Mouse (Mus musculus): ENCODE data around the gene Ptk7.

Gene Ptk7

GRCm38 (mm10) chr17:46557321-46557720 lies 72.0 kb downstream of the Ptk7 start:
- DNase-seq (ENCODE audit: inconsistent age in 2 of 2, low spot score in 1 of 2): peak in 1 of 2 experiments; percentile 31

GRCm38 (mm10) chr17:46556584-46556945 lies 72.7 kb downstream of the Ptk7 start:
- DNase-seq (ENCODE audit: inconsistent age in 2 of 2, low spot score in 1 of 2): no peak

- peak; percentile 97 to 99 for DNase-seq (ENCODE audit: inconsistent age in 2 of 2, low spot score in 1 of 2)
These were observed 73.4 kb downstream of the Ptk7 start, which contains the start of gene Srf for GRCm38 (mm10) chr17:46555673-46556583. Gene Srf, minus strand, starts transcription at chr17:46556175.

DNA sequence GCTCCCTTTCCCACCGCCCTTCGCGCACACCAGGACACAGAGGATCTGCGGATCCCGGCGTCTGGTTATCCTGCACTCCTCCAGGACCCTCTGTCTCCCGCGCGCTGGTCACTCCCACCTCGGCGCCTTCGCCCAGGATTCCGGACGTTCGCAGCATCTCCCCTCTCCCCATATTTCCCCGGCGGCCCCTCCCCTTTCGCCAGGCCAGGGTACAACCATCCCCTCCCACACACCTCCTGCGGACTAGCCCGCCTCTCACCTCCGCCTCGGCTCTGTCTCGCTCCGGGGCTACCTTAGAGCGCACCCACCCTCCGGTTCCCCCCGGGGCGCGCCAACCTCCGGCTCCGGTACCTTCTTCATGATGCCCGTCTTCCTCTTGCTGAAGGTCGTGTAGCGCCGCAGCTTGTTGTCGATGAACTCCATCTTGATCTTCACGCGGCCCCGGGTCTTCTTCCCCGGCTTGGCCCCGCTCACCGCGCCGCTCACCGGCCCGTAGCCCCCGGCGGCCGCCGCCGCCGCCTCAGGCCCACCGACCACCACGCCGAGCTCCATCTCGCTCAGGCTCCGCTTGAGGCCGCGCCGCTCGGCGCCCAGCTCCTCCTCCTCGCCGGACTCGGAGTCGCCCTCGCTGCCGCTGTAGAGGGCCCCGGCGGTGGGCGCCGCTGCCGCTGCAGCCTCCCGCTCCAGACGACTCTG lies 74.2 kb downstream of the Ptk7 start:
- peak; percentile 67 to 88 for DNase-seq (ENCODE audit: inconsistent age in 2 of 2, low spot score in 1 of 2)

DNA sequence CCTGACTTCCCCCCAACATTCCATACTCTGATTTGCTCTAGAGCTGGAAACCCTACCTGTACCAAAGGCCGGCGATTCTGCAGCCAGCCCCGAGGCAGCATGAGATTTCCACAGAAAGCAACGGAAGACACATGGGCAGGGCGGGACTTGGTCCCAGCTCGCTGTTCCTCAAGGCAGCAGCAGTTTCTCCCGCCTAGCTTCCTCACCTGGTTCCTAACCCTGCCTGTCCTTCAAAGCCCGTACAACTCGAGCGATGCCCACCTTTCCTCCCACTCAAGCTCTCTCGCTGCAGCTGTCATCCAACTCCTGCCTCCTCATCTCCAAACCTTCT lies 74.7 kb downstream of the Ptk7 start:
- no peak for DNase-seq (ENCODE audit: inconsistent age in 2 of 2, low spot score in 1 of 2)

GRCm38 (mm10) chr17:46553926-46554325 lies 75.4 kb downstream of the Ptk7 start:
- DNase-seq (ENCODE audit: inconsistent age in 2 of 2, low spot score in 1 of 2): peak in 1 of 2 experiments; percentile 53

GRCm38 (mm10) chr17:46553469-46553868 lies 75.8 kb downstream of the Ptk7 start:
- no peak for DNase-seq (ENCODE audit: inconsistent age in 2 of 2, low spot score in 1 of 2)

DNA sequence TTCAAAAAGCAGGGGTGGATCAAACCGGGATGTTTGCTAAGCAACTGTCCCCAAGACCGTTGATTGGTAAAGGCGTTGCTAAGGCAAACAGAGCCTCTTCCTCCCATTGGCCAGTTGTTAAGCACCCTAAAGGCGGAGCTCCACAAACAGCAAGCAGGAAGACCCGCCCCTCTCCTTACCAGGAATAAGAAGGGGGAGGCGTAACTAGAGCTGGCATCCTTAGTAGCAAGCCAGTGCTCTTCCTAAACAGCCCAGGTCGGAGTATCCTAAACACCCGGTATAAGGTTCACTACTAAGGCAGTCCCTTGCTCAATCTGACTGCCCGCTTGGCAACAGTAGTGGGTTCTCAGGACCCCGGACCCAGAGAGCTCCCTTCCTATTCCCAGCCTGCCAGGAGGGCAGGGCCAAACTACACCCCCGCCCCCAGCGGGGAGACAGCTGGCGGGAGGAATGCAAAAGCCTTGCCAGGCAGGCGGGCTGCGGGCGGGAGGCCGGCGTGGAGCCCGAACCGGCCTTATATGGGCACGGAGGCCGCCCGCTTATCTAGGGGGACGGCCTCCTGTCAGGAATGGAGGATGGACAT lies 76.4 kb downstream of the Ptk7 start:
- DNase-seq (ENCODE audit: inconsistent age in 2 of 2, low spot score in 1 of 2): peak; percentile 93 to 98

- DNase-seq (ENCODE audit: inconsistent age in 2 of 2, low spot score in 1 of 2): no peak
These were observed 77.2 kb downstream of the Ptk7 start for GRCm38 (mm10) chr17:46552151-46552550.

GRCm38 (mm10) chr17:46551369-46551768 lies 77.9 kb downstream of the Ptk7 start:
- DNase-seq (ENCODE audit: inconsistent age in 2 of 2, low spot score in 1 of 2): peak in 1 of 2 experiments; percentile 41

- peak in 1 of 2 experiments; percentile 28 for DNase-seq (ENCODE audit: inconsistent age in 2 of 2, low spot score in 1 of 2)
These were observed 78.4 kb downstream of the Ptk7 start for GRCm38 (mm10) chr17:46550904-46551303.

DNA sequence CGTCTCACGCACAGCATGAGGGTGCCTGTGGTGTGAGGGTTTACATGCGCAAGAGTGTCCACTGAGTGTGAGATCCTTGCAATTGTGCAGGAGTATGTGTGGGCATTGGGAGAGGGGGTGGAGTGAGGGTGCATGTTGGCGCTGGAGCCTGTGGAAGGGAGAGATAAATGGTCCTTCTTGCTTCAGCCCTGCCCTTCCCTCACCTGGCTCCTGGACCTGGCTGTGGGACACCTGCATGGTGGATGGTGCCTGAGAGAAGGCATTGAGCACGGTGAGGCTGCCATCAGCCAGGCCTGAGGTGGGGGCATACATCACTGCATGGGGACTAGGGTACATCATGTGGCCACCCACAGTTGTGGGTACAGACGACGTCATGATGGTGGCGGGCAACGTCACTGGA lies 79.7 kb downstream of the Ptk7 start:
- DNase-seq (ENCODE audit: inconsistent age in 2 of 2, low spot score in 1 of 2): peak in 1 of 2 experiments; percentile 31

DNA sequence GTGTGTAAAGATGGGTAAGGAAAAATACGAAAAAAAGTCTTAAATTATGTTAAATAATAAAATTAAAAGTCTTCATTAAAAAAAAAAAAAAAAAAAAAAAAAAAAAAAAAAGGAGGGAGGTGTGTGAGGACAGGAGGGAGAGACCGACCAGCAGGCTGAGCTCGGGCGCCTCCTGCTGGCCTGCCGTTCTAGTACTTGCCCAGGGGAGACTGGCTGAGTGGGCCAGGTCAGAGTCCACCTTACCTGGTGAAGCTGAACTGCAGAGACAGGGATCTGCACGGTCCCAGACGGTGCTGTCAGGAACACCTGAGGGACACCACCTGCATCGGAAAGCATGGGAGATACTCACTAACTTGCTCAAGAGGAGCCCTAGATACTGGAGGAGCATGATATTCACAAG lies 80.1 kb downstream of the Ptk7 start:
- peak in 1 of 2 experiments; percentile 55 for DNase-seq (ENCODE audit: inconsistent age in 2 of 2, low spot score in 1 of 2)

DNA sequence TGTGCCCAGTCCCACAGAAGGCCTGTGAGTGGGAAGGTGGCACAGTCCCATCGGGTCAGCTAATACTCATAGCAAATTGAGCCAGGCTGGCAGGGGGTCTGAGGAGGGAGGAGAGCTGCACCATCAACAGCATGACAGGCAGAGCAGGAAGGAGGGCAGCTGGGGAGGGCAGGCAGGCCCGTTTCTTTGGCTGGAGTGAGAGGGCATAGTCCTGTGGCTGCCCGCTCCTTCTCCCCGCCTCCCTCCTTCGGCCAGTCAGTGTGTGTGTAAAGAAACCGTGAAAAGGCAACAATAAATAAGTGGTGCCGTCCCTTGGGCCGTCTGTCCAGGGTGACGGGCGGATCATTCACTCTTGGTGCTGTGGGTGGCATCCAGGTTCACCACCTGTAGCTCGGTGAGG lies 80.6 kb downstream of the Ptk7 start:
- DNase-seq (ENCODE audit: inconsistent age in 2 of 2, low spot score in 1 of 2): peak in 1 of 2 experiments; percentile 31

DNA sequence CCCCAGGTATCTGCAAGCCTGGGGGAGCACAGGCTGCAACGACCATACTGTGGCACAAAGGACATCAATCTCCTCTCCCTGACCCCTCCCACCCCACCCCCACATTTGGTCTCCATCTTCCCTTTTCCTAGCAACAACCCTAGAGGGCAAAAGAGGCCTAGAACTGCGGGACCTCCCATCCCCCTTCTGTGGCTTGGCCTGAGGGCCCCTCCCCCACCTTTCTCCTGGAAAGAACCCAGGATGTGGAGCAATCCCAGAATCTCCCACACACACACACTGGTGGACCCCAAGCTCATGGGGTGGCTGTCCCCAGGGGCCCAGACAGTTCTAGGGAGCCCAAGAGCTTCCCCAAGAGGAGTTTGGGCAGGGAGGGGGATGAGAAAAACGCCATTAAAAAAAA lies 81.4 kb downstream of the Ptk7 start:
- DNase-seq (ENCODE audit: inconsistent age in 2 of 2, low spot score in 1 of 2): peak in 1 of 2 experiments; percentile 44

- no peak for DNase-seq (ENCODE audit: inconsistent age in 2 of 2, low spot score in 1 of 2)
These were observed 82.3 kb downstream of the Ptk7 start for GRCm38 (mm10) chr17:46546995-46547394.

GRCm38 (mm10) chr17:46546591-46546990 lies 82.7 kb downstream of the Ptk7 start:
- peak in 1 of 2 experiments; percentile 35 for DNase-seq (ENCODE audit: inconsistent age in 2 of 2, low spot score in 1 of 2)

- DNase-seq (ENCODE audit: inconsistent age in 2 of 2, low spot score in 1 of 2): peak; percentile 91 to 95
These were observed 83.3 kb downstream of the Ptk7 start, which contains the start of gene Cul9 for GRCm38 (mm10) chr17:46545813-46546564. Gene Cul9, minus strand, starts transcription at chr17:46546388.

- DNase-seq (ENCODE audit: inconsistent age in 2 of 2, low spot score in 1 of 2): no peak
These were observed 85.6 kb downstream of the Ptk7 start for GRCm38 (mm10) chr17:46543661-46544060.

- peak; percentile 70 to 87 for DNase-seq (ENCODE audit: inconsistent age in 2 of 2, low spot score in 1 of 2)
These were observed 103.6 kb downstream of the Ptk7 start for GRCm38 (mm10) chr17:46525579-46526307.
